Mouse (Mus musculus) thymus, adult 2 months (tissue): Measurements from ENCODE around the gene Rplp2.

Source experiments
- CTCF ChIP-seq: fragments of 200-500 bp; IDR thresholded peaks from 2 replicates; pipeline ENCODE4 v1.5.1; 2012; ENCODE audit warnings: mild to moderate bottlenecking, control low read depth, low read length, moderate library complexity, borderline replicate concordance; ENCODE audit not compliant: control insufficient read depth, poor library complexity, insufficient read depth; ENCODE audit errors: extremely low read depth
- POLR2A ChIP-seq: fragments of 200-500 bp; IDR thresholded peaks from 2 replicates; pipeline ENCODE4 v1.6.1; 2012; ENCODE audit warnings: mild to moderate bottlenecking, low read length, control low read depth, moderate library complexity; ENCODE audit not compliant: control insufficient read depth, poor library complexity, insufficient read depth; ENCODE audit errors: extremely low read depth

- TF ChIP-seq POLR2A (no peak), CTCF (no peak)
Measured at GRCm38 (mm10) chr7:141451928-141452327, 4.8 kb downstream of the Rplp2 start.
